Mouse (Mus musculus) heart, embryonic 11.5 days (tissue): ENCODE measurements around the gene Washc4. TPM values are rescaled to one million over a fixed set of nuclear protein-coding genes. Genes with fewer than 3 reads are reported as not detected.

Source experiments
- ATAC-seq: fragments of 200-750 bp; cut with Nextera tagmentation; replicated peaks from 2 replicates; pipeline ENCODE4 v1.8.0; 2017; ENCODE audit warnings: moderate library complexity; ENCODE audit not compliant: insufficient number of reproducible peaks, low FRiP score, low TSS enrichment
- H3K27ac ChIP-seq: fragments of 300-500 bp; sonication (generic); 2 replicates; pipeline ENCODE4 v1.5.1; 2014; ENCODE audit warnings: mild to moderate bottlenecking, low read depth, low read length
- H3K27me3 ChIP-seq: fragments of 300-500 bp; sonication (generic); 2 replicates; pipeline ENCODE4 v1.6.1; 2014; ENCODE audit warnings: mild to moderate bottlenecking, low read length, mixed read lengths; ENCODE audit not compliant: control insufficient read depth, insufficient read depth
- H3K36me3 ChIP-seq: fragments of 300-500 bp; sonication (generic); 2 replicates; pipeline ENCODE4 v1.6.1; 2014; ENCODE audit warnings: mild to moderate bottlenecking, low read length, moderate library complexity, mixed read lengths; ENCODE audit not compliant: control insufficient read depth, insufficient read depth
- H3K4me1 ChIP-seq: fragments of 300-500 bp; sonication (generic); 2 replicates; pipeline ENCODE4 v1.6.1; 2014; ENCODE audit warnings: low read length; ENCODE audit not compliant: control insufficient read depth, insufficient read depth
- H3K4me2 ChIP-seq: fragments of 300-500 bp; sonication (generic); 2 replicates; pipeline ENCODE4 v1.6.1; 2014; ENCODE audit warnings: mild to moderate bottlenecking, moderate library complexity
- H3K4me3 ChIP-seq: fragments of 300-500 bp; sonication (generic); 2 replicates; pipeline ENCODE4 v1.5.1; 2014; ENCODE audit warnings: low read depth, low read length
- H3K9ac ChIP-seq: fragments of 300-500 bp; sonication (generic); 2 replicates; pipeline ENCODE4 v1.6.1; 2014; ENCODE audit warnings: mild to moderate bottlenecking, low read depth, low read length, moderate library complexity
- H3K9me3 ChIP-seq: fragments of 300-500 bp; sonication (generic); replicated peaks from 2 replicates; pipeline ENCODE4 v1.6.1; 2016; ENCODE audit warnings: low read length; ENCODE audit not compliant: control insufficient read depth
- WGBS: fragments of 180-500 bp; shearing (Covaris S2); extraction: QIAGEN DNeasy Blood & Tissue Kit; methylation state at CpG from one replicate; pipeline ENCODE4 v1.1.7; 2014; ENCODE audit not compliant: insufficient replicate concordance; 5-methylcytosine and 5-hydroxymethylcytosine counted together
- polyA plus RNA-seq: library from polyadenylated mRNA; unstranded; fragments of >200 nt; fragmentation: Nextera tagmentation; extraction: Ambion mirVana; gene quantifications from 2 replicates; pipeline ENCODE4 v1.2.1, GENCODE M21; 2014

Gene Washc4
- polyA plus RNA-seq, 1 experiment from 2014 or later: 26.8 TPM

DNA sequence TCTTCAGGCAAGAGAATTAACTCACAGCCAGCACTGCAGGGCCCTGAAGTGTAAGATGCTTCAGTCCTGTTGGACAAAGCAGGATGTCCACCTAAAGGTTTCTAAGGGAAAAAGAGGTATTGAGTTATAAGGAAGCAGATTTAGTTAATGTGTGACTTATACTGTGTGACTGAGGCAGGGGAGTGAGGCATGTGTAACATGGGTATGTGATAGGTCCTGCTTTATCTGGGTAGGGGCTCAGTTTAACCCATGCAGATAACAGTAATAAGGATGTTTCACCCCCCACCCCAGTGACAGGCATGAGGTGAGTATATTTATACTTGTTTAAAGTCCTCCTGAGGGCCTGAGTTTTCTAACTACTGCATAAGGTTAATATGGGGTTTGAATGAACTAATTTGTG lies 19.5 kb downstream of the Washc4 start:
- no peaks in the 10 kb centered on the region for H3K27me3 ChIP-seq
- no peak for ATAC-seq
- H3K4me3 ChIP-seq: no peak overlapping the region
- no peak overlapping the region for H3K9ac ChIP-seq
- H3K4me2 ChIP-seq: no peak overlapping the region
- H3K36me3 ChIP-seq: peaks cover 38% of the 10 kb centered on the region
- no peak overlapping the region for H3K27ac ChIP-seq
- peaks cover 5% of the 10 kb centered on the region; the same call in 1 of the 2 replicates for H3K4me1 ChIP-seq
- no peaks in the 10 kb centered on the region for H3K9me3 ChIP-seq

DNA sequence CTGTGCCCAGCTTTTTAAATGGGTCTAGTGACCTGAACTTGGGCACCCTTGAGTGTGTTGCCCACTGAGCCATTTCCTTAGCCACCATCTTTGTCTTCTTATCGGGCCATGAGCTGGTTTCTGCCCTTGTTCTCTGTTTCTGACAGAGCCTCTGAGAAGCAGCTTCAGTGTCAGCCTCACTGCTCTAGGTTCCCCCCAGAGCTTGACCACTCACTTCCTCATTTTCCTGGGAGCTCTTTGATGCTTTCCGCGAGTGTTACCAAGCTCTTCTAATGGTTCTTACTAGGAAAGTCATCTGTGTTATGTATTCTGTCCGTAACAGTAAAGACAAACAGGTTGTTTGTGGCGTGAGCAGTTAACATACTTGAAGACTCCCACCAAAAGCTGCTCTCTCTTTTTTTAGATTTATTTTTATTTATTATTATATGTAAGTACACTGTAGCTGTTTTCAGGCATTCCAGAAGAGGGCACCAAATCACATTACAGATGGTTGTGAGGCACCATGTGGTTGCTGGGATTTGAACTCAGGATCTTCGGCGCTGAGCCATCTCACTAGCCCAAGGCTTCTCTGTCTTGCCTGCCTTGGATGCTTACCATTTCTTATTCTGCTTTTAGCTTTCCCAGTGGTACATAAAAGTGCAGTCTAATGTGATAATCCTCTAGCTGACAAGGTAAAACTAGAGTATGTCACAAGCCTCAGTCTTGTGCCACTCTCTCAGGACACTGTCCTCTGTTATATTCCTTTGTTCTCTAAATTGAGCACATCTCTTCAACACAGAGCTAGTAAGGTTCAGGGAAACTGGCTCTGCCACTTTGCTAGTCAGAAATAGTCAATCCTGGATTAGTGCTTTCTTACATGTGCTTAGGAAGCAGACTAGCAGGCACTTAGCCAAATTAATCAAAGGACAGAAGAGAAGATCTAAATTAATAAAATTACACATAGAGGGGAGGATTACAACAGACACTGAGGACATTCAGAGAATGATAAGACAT lies 22.2 kb downstream of the Washc4 start:
- H3K36me3 ChIP-seq: peaks cover 30% of the 10 kb centered on the region
- H3K27me3 ChIP-seq: no peaks in the 10 kb centered on the region
- no peak for ATAC-seq
- H3K9me3 ChIP-seq: no peaks in the 10 kb centered on the region
- H3K9ac ChIP-seq: no peak overlapping the region
- no peak overlapping the region for H3K4me3 ChIP-seq
- WGBS: 91% methylated on average over 7 of the region's 7 CpGs
- peaks cover 5% of the 10 kb centered on the region; the same call in 1 of the 2 replicates for H3K4me1 ChIP-seq
- H3K4me2 ChIP-seq: no peak overlapping the region
- H3K27ac ChIP-seq: no peak overlapping the region

DNA sequence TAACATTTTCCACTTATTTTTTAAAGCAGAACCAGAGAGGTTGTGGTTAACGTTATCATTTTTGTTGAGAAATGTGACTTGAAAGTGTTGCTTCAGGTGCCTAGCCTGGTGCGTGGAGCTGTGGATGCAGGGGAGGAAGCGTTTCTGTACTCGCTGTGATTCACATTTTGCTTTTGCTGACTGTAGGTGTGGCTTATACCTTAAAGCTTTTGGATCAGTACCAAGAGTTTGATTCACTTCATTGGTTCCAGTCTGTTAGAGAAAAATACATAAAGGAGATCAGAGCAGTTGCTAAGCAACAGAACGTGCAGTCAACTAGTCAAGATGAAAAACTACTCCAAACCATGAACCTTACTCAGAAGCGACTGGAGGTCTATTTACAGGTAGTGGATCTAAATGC lies 47.2 kb downstream of the Washc4 start:
- 89% methylated on average over 6 of the region's 6 CpGs for WGBS
- Histone ChIP-seq H3K4me1 (no peaks in the 10 kb centered on the region), H3K4me2 (no peak overlapping the region), H3K36me3 (peaks cover 42% of the 10 kb centered on the region), H3K27ac (no peak overlapping the region), H3K27me3 (no peaks in the 10 kb centered on the region), H3K4me3 (no peak overlapping the region), H3K9me3 (no peaks in the 10 kb centered on the region), H3K9ac (no peak overlapping the region)
- ATAC-seq: no peak

DNA sequence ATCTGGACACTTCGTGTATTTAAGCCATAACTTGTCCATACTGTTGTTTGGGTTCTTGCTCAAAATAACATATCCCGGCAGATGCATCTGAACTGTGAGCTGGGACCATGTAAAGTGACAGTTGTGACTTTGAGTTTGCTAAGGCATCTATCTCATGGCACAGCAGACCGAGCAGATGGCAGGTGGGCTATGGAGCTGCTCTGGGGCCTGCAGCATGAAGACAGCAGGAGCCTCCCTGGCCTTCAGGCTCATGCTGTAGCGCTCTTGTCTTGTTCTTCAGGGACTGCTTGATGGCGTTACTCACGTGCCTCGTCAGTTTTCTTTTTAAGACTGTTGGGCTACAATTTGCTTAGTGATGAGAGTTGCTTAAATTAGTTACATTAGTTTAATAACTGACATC lies 49.1 kb downstream of the Washc4 start:
- WGBS: 90% methylated on average over 7 of the region's 7 CpGs
- Histone ChIP-seq H3K4me3 (no peak overlapping the region), H3K27me3 (no peaks in the 10 kb centered on the region), H3K27ac (no peak overlapping the region), H3K9ac (no peak overlapping the region), H3K9me3 (no peaks in the 10 kb centered on the region), H3K4me1 (no peaks in the 10 kb centered on the region), H3K4me2 (no peak overlapping the region), H3K36me3 (peaks cover 39% of the 10 kb centered on the region)
- no peak for ATAC-seq

DNA sequence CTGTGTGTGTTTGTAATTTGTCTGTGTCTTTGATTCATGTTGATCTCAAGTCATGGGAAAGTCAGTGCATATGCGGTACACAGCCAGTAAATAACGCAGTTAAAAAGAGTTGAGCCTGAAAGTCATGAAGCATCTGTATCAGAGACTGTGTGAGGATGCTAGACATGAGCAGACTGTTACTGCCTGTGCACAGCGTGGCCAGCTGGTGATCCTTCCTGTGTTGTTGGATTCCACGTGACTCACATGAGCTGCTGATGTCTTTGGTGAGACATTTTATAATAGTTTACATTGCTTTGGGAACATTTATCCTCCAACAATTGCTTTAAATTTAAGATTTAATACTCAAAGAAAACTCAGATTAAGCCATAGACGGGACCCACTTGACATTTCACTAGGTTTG lies 51.0 kb downstream of the Washc4 start:
- peaks cover 36% of the 10 kb centered on the region for H3K36me3 ChIP-seq
- H3K4me2 ChIP-seq: no peak overlapping the region
- H3K9me3 ChIP-seq: no peaks in the 10 kb centered on the region
- H3K27me3 ChIP-seq: no peaks in the 10 kb centered on the region
- H3K27ac ChIP-seq: no peak overlapping the region
- H3K4me1 ChIP-seq: no peaks in the 10 kb centered on the region
- H3K4me3 ChIP-seq: no peak overlapping the region
- H3K9ac ChIP-seq: no peak overlapping the region
- no peak for ATAC-seq
- WGBS: 92% methylated on average over 5 of the region's 5 CpGs

DNA sequence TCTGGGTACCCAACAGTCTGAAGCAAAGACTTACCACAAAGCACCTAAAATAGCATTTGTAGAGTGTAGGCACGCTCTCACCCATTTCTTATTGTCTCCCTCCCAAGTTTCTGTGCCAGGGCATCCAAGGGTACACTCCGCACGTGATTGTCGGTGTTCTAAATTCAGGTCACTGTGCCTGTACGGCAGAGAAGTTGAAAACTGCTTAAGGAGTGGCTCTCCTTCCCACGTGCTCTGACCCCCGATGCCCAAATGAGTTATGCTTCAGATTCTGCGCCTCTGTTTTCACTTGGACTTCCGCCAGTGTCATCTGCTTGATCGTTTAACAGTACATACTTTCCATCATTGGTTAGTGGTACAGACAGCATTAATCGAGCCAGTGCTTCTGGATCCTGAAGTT lies 57.1 kb downstream of the Washc4 start:
- H3K9ac ChIP-seq: no peak overlapping the region
- no peak overlapping the region for H3K27ac ChIP-seq
- H3K4me1 ChIP-seq: no peaks in the 10 kb centered on the region
- no peaks in the 10 kb centered on the region for H3K9me3 ChIP-seq
- WGBS: 88% methylated on average over 11 of the region's 11 CpGs
- H3K4me2 ChIP-seq: no peak overlapping the region
- ATAC-seq: no peak
- no peak overlapping the region for H3K4me3 ChIP-seq
- H3K36me3 ChIP-seq: peaks cover 13% of the 10 kb centered on the region; the same call in 1 of the 2 replicates
- no peaks in the 10 kb centered on the region for H3K27me3 ChIP-seq

DNA sequence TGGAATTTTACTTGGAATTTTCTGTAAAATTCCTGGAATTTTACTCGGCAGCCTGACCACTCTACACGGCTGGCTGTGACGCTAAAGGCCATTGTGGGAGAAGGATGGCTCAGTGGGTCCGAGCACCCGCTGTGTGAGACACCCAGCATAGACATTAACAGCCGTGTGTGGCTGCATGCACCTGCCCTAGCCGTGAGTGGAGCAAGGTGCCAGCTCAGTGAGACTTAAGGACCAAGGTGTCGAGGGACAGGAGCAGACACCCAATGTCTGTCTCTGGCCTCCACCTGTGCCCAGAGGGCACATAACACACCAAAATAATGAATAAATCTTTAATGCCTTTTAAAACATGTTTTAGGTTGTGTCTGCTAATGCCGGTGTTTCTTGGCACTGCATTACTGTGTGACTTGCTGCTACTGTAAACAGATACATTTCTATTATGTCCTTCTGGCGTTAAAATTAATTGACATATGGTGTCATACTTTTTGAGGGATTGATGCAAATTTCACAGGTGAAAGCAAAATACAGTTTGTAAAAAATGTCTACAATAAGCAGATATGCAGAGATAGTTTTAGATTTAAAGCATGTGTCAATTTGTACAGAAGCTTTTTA lies 60.5 kb downstream of the Washc4 start:
- Histone ChIP-seq H3K27ac (no peak overlapping the region), H3K4me3 (no peak overlapping the region), H3K4me1 (no peaks in the 10 kb centered on the region), H3K9me3 (no peaks in the 10 kb centered on the region), H3K9ac (no peak overlapping the region), H3K36me3 (peaks cover 10% of the 10 kb centered on the region; the same call in 1 of the 2 replicates), H3K27me3 (no peaks in the 10 kb centered on the region), H3K4me2 (no peak overlapping the region)
- 88% methylated on average over 10 of the region's 10 CpGs for WGBS
- ATAC-seq: no peak

DNA sequence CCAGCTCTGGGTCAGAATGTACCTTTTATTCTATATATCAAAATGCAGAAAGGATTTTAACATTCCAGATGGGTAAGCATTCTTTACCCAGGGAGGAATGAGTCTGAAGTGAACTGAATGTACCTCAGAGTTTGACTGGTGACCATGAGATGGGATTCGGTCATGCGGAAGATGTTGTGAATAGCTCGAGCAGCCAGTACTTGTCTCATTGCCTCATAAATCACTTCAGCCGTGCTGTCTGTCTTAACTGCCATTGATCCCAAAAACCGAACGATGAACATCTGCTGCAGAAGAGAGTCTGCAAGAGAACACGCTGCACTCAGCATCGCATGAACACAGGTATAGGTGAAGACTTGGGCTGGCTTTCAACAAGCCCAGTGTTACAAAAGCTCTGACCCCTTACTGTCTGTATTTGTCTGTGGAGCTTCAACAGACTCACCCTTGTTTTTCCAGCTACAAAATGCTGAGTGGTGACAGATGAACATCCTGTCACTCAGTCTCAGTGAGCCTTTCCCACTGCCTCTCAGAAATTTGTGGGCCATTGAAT lies 62.2 kb downstream of the Washc4 start:
- no peak for ATAC-seq
- 80% methylated on average over 8 of the region's 8 CpGs for WGBS
- no peak overlapping the region for H3K27ac ChIP-seq
- no peak overlapping the region for H3K4me3 ChIP-seq
- no peak overlapping the region for H3K9ac ChIP-seq
- H3K9me3 ChIP-seq: no peaks in the 10 kb centered on the region
- peaks cover 15% of the 10 kb centered on the region; the same call in 1 of the 2 replicates for H3K36me3 ChIP-seq
- H3K4me2 ChIP-seq: no peak overlapping the region
- H3K4me1 ChIP-seq: no peaks in the 10 kb centered on the region
- no peaks in the 10 kb centered on the region for H3K27me3 ChIP-seq
